ENCODE assay signal across 28 mouse cellular contexts in genomic region chr5:137726767-137727166, GRCm38 (mm10). TPM values are rescaled to one million over a fixed set of nuclear protein-coding genes. Genes with fewer than 3 reads are reported as not detected.
DNase-seq lines count a peak whose midpoint lies in the region; ATAC-seq and TF ChIP-seq lines count a peak whose summit lies in the region.
"Had no signal": no experiment of that assay in that cellular context is flagged by ENCODE, and none has a peak within 500 bp of the region (broad histone marks: within the 10 kb centered on the region; RNA-seq: fewer than 3 reads in every experiment).

No protein-coding gene starts in this region.

- TF ChIP-seq POLR2A in kidney, adult 2 months (IDR thresholded peaks at IDR 0.05; ENCODE audit: low read depth, low read length) = no peak
- no peak for TF ChIP-seq POLR2A in small intestine, adult 2 months (IDR thresholded peaks at IDR 0.05; ENCODE audit: low read depth, low read length)

- 69% methylated on average over 6 of the region's 6 CpGs for WGBS in kidney, adult 2 months
- whole genome bisulfite sequencing in liver, embryonic 12.5 days (ENCODE audit: insufficient replicate concordance) = 61% methylated on average over 6 of the region's 6 CpGs
- WGBS in small intestine, adult 2 months = 55% methylated on average over 6 of the region's 6 CpGs

- no peaks in the 10 kb centered on the region for H3K27me3 ChIP-seq in kidney, adult 2 months (replicated peaks; ENCODE audit: control insufficient read depth, insufficient read depth, low read length)
- H3K27me3 ChIP-seq in liver, embryonic 12.5 days (replicated peaks) = peaks cover 29% of the 10 kb centered on the region
- no peaks in the 10 kb centered on the region for H3K27me3 ChIP-seq in small intestine, adult 2 months (ENCODE audit: control insufficient read depth, insufficient read depth, low read length)
- H3K27me3 ChIP-seq: embryonic facial prominence, embryonic 12.5 days; forebrain, embryonic 15.5 days; hindbrain, embryonic 15.5 days; midbrain, embryonic 13.5 days; stomach, embryonic 15.5 days had no signal

- peak; percentile 49 for TF ChIP-seq CTCF in kidney, adult 2 months (conservative IDR thresholded peaks at IDR 0.05; ENCODE audit: insufficient read depth, insufficient read length, low read depth, low read length)
- peak; percentile 17; the same call in 1 of the 2 replicates for TF ChIP-seq CTCF in small intestine, adult 2 months (IDR thresholded peaks at IDR 0.05; ENCODE audit: extremely low read depth, insufficient read length, insufficient replicate concordance, low read depth, low read length)

- H3K27ac ChIP-seq in kidney, adult 2 months (ENCODE audit: insufficient read depth, low read depth, low read length) = no peak overlapping the region
- H3K27ac ChIP-seq in liver, embryonic 12.5 days = no peak overlapping the region
- no peak overlapping the region for H3K27ac ChIP-seq in small intestine, adult 2 months (ENCODE audit: insufficient read depth, low read depth, low read length)
- H3K27ac ChIP-seq: embryonic facial prominence, embryonic 12.5 days; forebrain, embryonic 10.5 days; forebrain, embryonic 15.5 days; heart, embryonic 13.5 days; hindbrain, embryonic 15.5 days; limb, embryonic 12.5 days; liver, embryonic 15.5 days; midbrain, embryonic 13.5 days; stomach, embryonic 15.5 days had no signal

- DNase-seq in kidney, adult 2 months = no peak
- no peak for DNase-seq in kidney, adult 18-20 months
- no peak for DNase-seq in liver
- DNase-seq in right cerebral cortex, postnatal 10 days (ENCODE audit: low spot score in 2 of 2) = no peak
- no peak for DNase-seq in gastrocnemius, postnatal 36 days
- DNase-seq: adrenal gland, postnatal 25 days; cerebellum, adult 11-12 months; cerebellum, adult 9-11 months; embryo, embryonic 11 days; gastrocnemius, postnatal 25 days; heart, postnatal 10 days; kidney, postnatal 4 days; layer of hippocampus, adult 9-11 months; lung, postnatal 36 days; right cerebral cortex, postnatal 14 days; thymus, adult 18-20 months had no signal

- no peaks in the 10 kb centered on the region for H3K4me1 ChIP-seq in kidney, adult 2 months (ENCODE audit: control insufficient read depth, insufficient read depth, low read length)
- H3K4me1 ChIP-seq in liver, embryonic 12.5 days = peaks cover 3% of the 10 kb centered on the region; the same call in 1 of the 2 replicates
- no peaks in the 10 kb centered on the region for H3K4me1 ChIP-seq in small intestine, adult 2 months (ENCODE audit: control insufficient read depth, insufficient read depth, insufficient read length, low read length)
- H3K4me1 ChIP-seq: heart, embryonic 13.5 days; liver, embryonic 15.5 days; stomach, embryonic 15.5 days had no signal

- intact Hi-C loops in gastrocnemius, postnatal 36 days (cut with DNase I) = no loop called here

- no peak overlapping the region for H3K4me3 ChIP-seq in kidney, adult 2 months (ENCODE audit: insufficient read depth, low read depth, low read length)
- no peak overlapping the region for H3K4me3 ChIP-seq in liver, embryonic 12.5 days
- H3K4me3 ChIP-seq in small intestine, adult 2 months (ENCODE audit: low read depth, low read length) = no peak overlapping the region
- H3K4me3 ChIP-seq: embryonic facial prominence, embryonic 12.5 days; forebrain, embryonic 10.5 days; forebrain, embryonic 15.5 days; heart, embryonic 13.5 days; hindbrain, embryonic 15.5 days; limb, embryonic 12.5 days; liver, embryonic 15.5 days; midbrain, embryonic 13.5 days; stomach, embryonic 15.5 days had no signal

- no peak overlapping the region for H3K4me2 ChIP-seq in liver, embryonic 12.5 days
- H3K4me2 ChIP-seq: embryonic facial prominence, embryonic 12.5 days; forebrain, embryonic 15.5 days; heart, embryonic 13.5 days; hindbrain, embryonic 15.5 days; limb, embryonic 12.5 days; liver, embryonic 15.5 days; midbrain, embryonic 13.5 days; stomach, embryonic 15.5 days had no signal

- H3K36me3 ChIP-seq in kidney, adult 2 months (ENCODE audit: control insufficient read depth, insufficient read depth, low read length) = no peaks in the 10 kb centered on the region
- no peaks in the 10 kb centered on the region for H3K36me3 ChIP-seq in liver, embryonic 12.5 days
- H3K36me3 ChIP-seq in small intestine, adult 2 months (ENCODE audit: control insufficient read depth, insufficient read depth, low read length) = no peaks in the 10 kb centered on the region
- H3K36me3 ChIP-seq: heart, embryonic 13.5 days; liver, embryonic 15.5 days; stomach, embryonic 15.5 days had no signal

- ATAC-seq in liver, embryonic 12.5 days = 0 out of 2 replicates have a peak, but pooled peaks have one; percentile 21
- ATAC-seq in erythroid progenitor cell, adult 5-6 weeks (replicated peaks; ENCODE audit: low FRiP score, poor library complexity, severe bottlenecking) = 0 out of 2 replicates have a peak, but pooled peaks have one; percentile 28
- ATAC-seq: forebrain, embryonic 15.5 days; midbrain, embryonic 13.5 days had no signal

- H3K9ac ChIP-seq in liver, embryonic 12.5 days = no peak overlapping the region
- H3K9ac ChIP-seq: embryonic facial prominence, embryonic 12.5 days; forebrain, embryonic 15.5 days; heart, embryonic 13.5 days; hindbrain, embryonic 15.5 days; limb, embryonic 12.5 days; liver, embryonic 15.5 days; midbrain, embryonic 13.5 days; stomach, embryonic 15.5 days had no signal

- no peaks in the 10 kb centered on the region for H3K9me3 ChIP-seq in liver, embryonic 12.5 days (replicated peaks)
- H3K9me3 ChIP-seq: embryonic facial prominence, embryonic 12.5 days; forebrain, embryonic 10.5 days; forebrain, embryonic 15.5 days; heart, embryonic 13.5 days; hindbrain, embryonic 15.5 days; limb, embryonic 12.5 days; liver, embryonic 15.5 days; midbrain, embryonic 13.5 days; stomach, embryonic 15.5 days had no signal

RNA-seq across cellular contexts. Expression of gene Nyap1, which starts 14.6 kb away (rescaled TPM):
- 3.1 and 4.1 TPM in 2 replicates for polyA plus RNA-seq in kidney, adult 2 months (2012; rRNA removed)
- polyA plus RNA-seq in liver, embryonic 12.5 days (2016; fragmentation: Nextera tagmentation; extraction: Ambion mirVana) = 0.33 and 0.38 TPM in 2 replicates
- 2.5 TPM in 1 of 2 replicates, not detected in the other for total RNA-seq in erythroid progenitor cell, adult 5-6 weeks (2015; ENCODE audit: low replicate concordance)
- total RNA-seq in erythroid progenitor cell, adult 5-6 weeks (2017; ENCODE audit: low replicate concordance) = 1.4 and 4.9 TPM in 2 replicates
- 7.3 and 25.1 TPM in 2 replicates for polyA plus RNA-seq in small intestine, adult 2 months (2012; rRNA removed)
- total RNA-seq in gastrocnemius, postnatal 36 days (2021) = under 1 TPM; 0.20 to 0.28 TPM

RNA-seq across cellular contexts. Expression of gene Tsc22d4, which starts 18.8 kb away (rescaled TPM):
- polyA plus RNA-seq in kidney, adult 2 months (2012; rRNA removed) = 71.2 and 78.4 TPM in 2 replicates
- polyA plus RNA-seq in liver, embryonic 12.5 days (2016; fragmentation: Nextera tagmentation; extraction: Ambion mirVana) = 96.0 and 99.2 TPM in 2 replicates
- total RNA-seq in erythroid progenitor cell, adult 5-6 weeks (2015; ENCODE audit: low replicate concordance) = 31.0 and 47.9 TPM in 2 replicates
- total RNA-seq in erythroid progenitor cell, adult 5-6 weeks (2017; ENCODE audit: low replicate concordance) = 88.1 and 103 TPM in 2 replicates
- 72.9 and 209 TPM in 2 replicates for polyA plus RNA-seq in small intestine, adult 2 months (2012; rRNA removed)
- total RNA-seq in gastrocnemius, postnatal 36 days (2021) = 10 to 100 TPM; 52.2 to 55.6 TPM

RNA-seq across cellular contexts. Expression of gene Agfg2, which starts 42.2 kb away (rescaled TPM):
- polyA plus RNA-seq in kidney, adult 2 months (2012; rRNA removed) = 36.5 and 48.1 TPM in 2 replicates
- polyA plus RNA-seq in liver, embryonic 12.5 days (2016; fragmentation: Nextera tagmentation; extraction: Ambion mirVana) = 44.3 and 47.2 TPM in 2 replicates
- 91.4 and 101 TPM in 2 replicates for total RNA-seq in erythroid progenitor cell, adult 5-6 weeks (2015; ENCODE audit: low replicate concordance)
- total RNA-seq in erythroid progenitor cell, adult 5-6 weeks (2017; ENCODE audit: low replicate concordance) = 91.5 and 141 TPM in 2 replicates
- 6.1 and 11.6 TPM in 2 replicates for polyA plus RNA-seq in small intestine, adult 2 months (2012; rRNA removed)
- total RNA-seq in gastrocnemius, postnatal 36 days (2021) = 1 to 10 TPM; 3.8 to 4.6 TPM

RNA-seq across cellular contexts. Expression of gene Ppp1r35, which starts 51.9 kb away (rescaled TPM):
- polyA plus RNA-seq in kidney, adult 2 months (2012; rRNA removed) = 30.6 and 36.6 TPM in 2 replicates
- polyA plus RNA-seq in liver, embryonic 12.5 days (2016; fragmentation: Nextera tagmentation; extraction: Ambion mirVana) = 38.6 and 39.2 TPM in 2 replicates
- total RNA-seq in erythroid progenitor cell, adult 5-6 weeks (2015; ENCODE audit: low replicate concordance) = 43.6 and 45.8 TPM in 2 replicates
- 28.0 and 51.0 TPM in 2 replicates for total RNA-seq in erythroid progenitor cell, adult 5-6 weeks (2017; ENCODE audit: low replicate concordance)
- polyA plus RNA-seq in small intestine, adult 2 months (2012; rRNA removed) = 40.0 and 75.4 TPM in 2 replicates
- total RNA-seq in gastrocnemius, postnatal 36 days (2021) = 1 to 10 TPM; 5.6 to 7.9 TPM
